16 mouse cellular contexts compared by ENCODE assay signal in genomic region chr11:114671147-114671546, GRCm38 (mm10). TPM values are rescaled to one million over a fixed set of nuclear protein-coding genes. Genes with fewer than 3 reads are reported as not detected.
DNase-seq lines count a peak whose midpoint lies in the region; ATAC-seq and TF ChIP-seq lines count a peak whose summit lies in the region.
"Had no signal": no experiment of that assay in that cellular context is flagged by ENCODE, and none has a peak within 500 bp of the region (broad histone marks: within the 10 kb centered on the region; RNA-seq: fewer than 3 reads in every experiment).

No protein-coding gene starts in this region.

- H3K4me2 ChIP-seq in heart, embryonic 15.5 days, result no peak overlapping the region
- no peak overlapping the region for H3K4me2 ChIP-seq in midbrain, embryonic 12.5 days (replicated peaks)
- H3K4me2 ChIP-seq in midbrain, postnatal 0 days (ENCODE audit: low read depth, low read length, poor library complexity, severe bottlenecking), result no peak overlapping the region

- ATAC-seq in heart, embryonic 15.5 days (replicated peaks; ENCODE audit: insufficient number of reproducible peaks, insufficient read depth, low FRiP score, low read depth), result no peak
- ATAC-seq in midbrain, embryonic 12.5 days (ENCODE audit: low FRiP score, low read depth), result no peak
- no peak for ATAC-seq in midbrain, postnatal 0 days (ENCODE audit: low FRiP score)
- no peak for ATAC-seq in erythroid progenitor cell, adult 5-6 weeks (replicated peaks; ENCODE audit: low FRiP score, poor library complexity, severe bottlenecking)
- ATAC-seq: CD4-positive, CD25-positive, alpha-beta regulatory T cell, adult 4 months; intestine, postnatal 0 days had no signal

- TF ChIP-seq CTCF in midbrain, postnatal 0 days (IDR thresholded peaks at IDR 0.05), result no peak

- DNase-seq in heart, adult 11 months, result no peak
- DNase-seq in midbrain, postnatal 0 days (ENCODE audit: low spot score), result no peak
- no peak for DNase-seq in embryonic facial prominence, embryonic 10.5 days (ENCODE audit: low spot score)
- DNase-seq in yolk sac, embryonic 10.5 days (ENCODE audit: low spot score), result peak; percentile 44
- DNase-seq: kidney, postnatal 36 days; layer of hippocampus, postnatal 36 days; left cerebral cortex, postnatal 4 days; right cerebral cortex, postnatal 14 days had no signal

- 85% methylated on average over 5 of the region's 5 CpGs for WGBS in heart, embryonic 15.5 days
- WGBS in midbrain, embryonic 12.5 days, result 91% methylated on average over 5 of the region's 5 CpGs
- 91% methylated on average over 5 of the region's 5 CpGs for WGBS in midbrain, postnatal 0 days
- 94% methylated on average over 5 of the region's 5 CpGs for WGBS in embryonic facial prominence, embryonic 10.5 days

- H3K9ac ChIP-seq in heart, embryonic 15.5 days, result no peak overlapping the region
- H3K9ac ChIP-seq in midbrain, embryonic 12.5 days (replicated peaks), result peak overlapping the region; percentile 94
- no peak overlapping the region for H3K9ac ChIP-seq in midbrain, postnatal 0 days (replicated peaks; ENCODE audit: low read length, poor library complexity, severe bottlenecking)
- H3K9ac ChIP-seq: lung, embryonic 15.5 days had no signal

- peaks cover 34% of the 10 kb centered on the region for H3K4me1 ChIP-seq in heart, embryonic 15.5 days (replicated peaks)
- H3K4me1 ChIP-seq in midbrain, embryonic 12.5 days, result peaks cover 38% of the 10 kb centered on the region
- peaks cover 11% of the 10 kb centered on the region for H3K4me1 ChIP-seq in midbrain, postnatal 0 days (ENCODE audit: insufficient read depth, low read length)
- H3K4me1 ChIP-seq in embryonic facial prominence, embryonic 10.5 days, result peaks cover 52% of the 10 kb centered on the region

- H3K27me3 ChIP-seq in heart, embryonic 15.5 days, result no peaks in the 10 kb centered on the region; the same call in 1 of the 2 replicates
- peaks cover 20% of the 10 kb centered on the region for H3K27me3 ChIP-seq in midbrain, embryonic 12.5 days
- H3K27me3 ChIP-seq in midbrain, postnatal 0 days (ENCODE audit: insufficient read depth, low read length), result no peaks in the 10 kb centered on the region; the same call in 1 of the 2 replicates
- H3K27me3 ChIP-seq in embryonic facial prominence, embryonic 10.5 days (replicated peaks; ENCODE audit: low read depth, poor library complexity, severe bottlenecking), result peaks cover 12% of the 10 kb centered on the region

- H3K36me3 ChIP-seq in heart, embryonic 15.5 days, result peaks cover 33% of the 10 kb centered on the region
- peaks cover 42% of the 10 kb centered on the region for H3K36me3 ChIP-seq in midbrain, embryonic 12.5 days
- H3K36me3 ChIP-seq in midbrain, postnatal 0 days (ENCODE audit: insufficient read depth, low read length), result peaks cover 35% of the 10 kb centered on the region
- H3K36me3 ChIP-seq in embryonic facial prominence, embryonic 10.5 days (replicated peaks), result peaks cover 50% of the 10 kb centered on the region

- 0 out of 2 replicates have a peak overlapping the region, but pooled peaks have one; percentile 90 for H3K4me3 ChIP-seq in heart, embryonic 15.5 days
- no peak overlapping the region for H3K4me3 ChIP-seq in midbrain, embryonic 12.5 days
- no peak overlapping the region for H3K4me3 ChIP-seq in midbrain, postnatal 0 days (ENCODE audit: low read depth, low read length)
- H3K4me3 ChIP-seq in embryonic facial prominence, embryonic 10.5 days, result peak overlapping the region; percentile 94; the same call in 1 of the 2 replicates

- H3K9me3 ChIP-seq in heart, embryonic 15.5 days (replicated peaks), result no peaks in the 10 kb centered on the region
- H3K9me3 ChIP-seq in midbrain, embryonic 12.5 days, result no peaks in the 10 kb centered on the region
- H3K9me3 ChIP-seq in midbrain, postnatal 0 days (ENCODE audit: low read length), result no peaks in the 10 kb centered on the region
- H3K9me3 ChIP-seq in embryonic facial prominence, embryonic 10.5 days, result no peaks in the 10 kb centered on the region
- H3K9me3 ChIP-seq: lung, embryonic 15.5 days had no signal

- no peak overlapping the region for H3K27ac ChIP-seq in heart, embryonic 15.5 days
- H3K27ac ChIP-seq in midbrain, embryonic 12.5 days (replicated peaks), result no peak overlapping the region
- no peak overlapping the region for H3K27ac ChIP-seq in midbrain, postnatal 0 days (ENCODE audit: low read depth, low read length)
- H3K27ac ChIP-seq in embryonic facial prominence, embryonic 10.5 days (replicated peaks), result no peak overlapping the region
- H3K27ac ChIP-seq: lung, embryonic 15.5 days had no signal

RNA-seq across cellular contexts. Expression of gene Rpl38, which starts 2.8 kb away (rescaled TPM):
- 553 and 775 TPM in 2 replicates for polyA plus RNA-seq in heart, embryonic 15.5 days (2015; fragmentation: Nextera tagmentation; extraction: Ambion mirVana)
- 839 and 864 TPM in 2 replicates for polyA plus RNA-seq in midbrain, embryonic 12.5 days (2016; fragmentation: Nextera tagmentation; extraction: Ambion mirVana)
- total RNA-seq in midbrain, postnatal 0 days (2014; rRNA removed), result 903 and 1,541 TPM in 2 replicates
- polyA plus RNA-seq in midbrain, postnatal 0 days (2015; fragmentation: Nextera tagmentation; extraction: Ambion mirVana), result 889 and 977 TPM in 2 replicates
- 1,047 and 1,098 TPM in 2 replicates for polyA plus RNA-seq in embryonic facial prominence, embryonic 10.5 days (2016; fragmentation: Nextera tagmentation; extraction: Ambion mirVana)
- total RNA-seq in erythroid progenitor cell, adult 5-6 weeks (2015; ENCODE audit: low replicate concordance), result 369 and 378 TPM in 2 replicates
- total RNA-seq in erythroid progenitor cell, adult 5-6 weeks (2017; ENCODE audit: low replicate concordance), result 367 and 731 TPM in 2 replicates

RNA-seq across cellular contexts. Expression of gene Ttyh2, which starts 4.1 kb away (rescaled TPM):
- polyA plus RNA-seq in heart, embryonic 15.5 days (2015; fragmentation: Nextera tagmentation; extraction: Ambion mirVana), result 9.3 and 11.6 TPM in 2 replicates
- polyA plus RNA-seq in midbrain, embryonic 12.5 days (2016; fragmentation: Nextera tagmentation; extraction: Ambion mirVana), result 12.3 and 15.1 TPM in 2 replicates
- total RNA-seq in midbrain, postnatal 0 days (2014; rRNA removed), result 42.8 and 58.2 TPM in 2 replicates
- 27.1 and 29.4 TPM in 2 replicates for polyA plus RNA-seq in midbrain, postnatal 0 days (2015; fragmentation: Nextera tagmentation; extraction: Ambion mirVana)
- 14.9 and 16.1 TPM in 2 replicates for polyA plus RNA-seq in embryonic facial prominence, embryonic 10.5 days (2016; fragmentation: Nextera tagmentation; extraction: Ambion mirVana)
- total RNA-seq in erythroid progenitor cell, adult 5-6 weeks (2015; ENCODE audit: low replicate concordance), result 1.3 and 1.8 TPM in 2 replicates
- 1.6 and 2.4 TPM in 2 replicates for total RNA-seq in erythroid progenitor cell, adult 5-6 weeks (2017; ENCODE audit: low replicate concordance)

RNA-seq across cellular contexts. Expression of gene Dnaic2, which starts 56.1 kb away (rescaled TPM):
- polyA plus RNA-seq in heart, embryonic 15.5 days (2015; fragmentation: Nextera tagmentation; extraction: Ambion mirVana), result 0.64 and 1.0 TPM in 2 replicates
- polyA plus RNA-seq in midbrain, embryonic 12.5 days (2016; fragmentation: Nextera tagmentation; extraction: Ambion mirVana), result 1.3 and 2.4 TPM in 2 replicates
- total RNA-seq in midbrain, postnatal 0 days (2014; rRNA removed), result 3.8 and 4.4 TPM in 2 replicates
- polyA plus RNA-seq in midbrain, postnatal 0 days (2015; fragmentation: Nextera tagmentation; extraction: Ambion mirVana), result 2.0 and 3.2 TPM in 2 replicates
- polyA plus RNA-seq in embryonic facial prominence, embryonic 10.5 days (2016; fragmentation: Nextera tagmentation; extraction: Ambion mirVana), result 1.7 and 1.8 TPM in 2 replicates
- not detected in 2 replicates for total RNA-seq in erythroid progenitor cell, adult 5-6 weeks (2015; ENCODE audit: low replicate concordance)
- total RNA-seq in erythroid progenitor cell, adult 5-6 weeks (2017; ENCODE audit: low replicate concordance), result not detected in 2 replicates
- total RNA-seq: granulocyte monocyte progenitor cell, adult 5-6 weeks; megakaryocyte progenitor cell, adult 5-6 weeks had no signal
- polyA plus RNA-seq: CD4-positive, CD25-positive, alpha-beta regulatory T cell, adult 4 months had no signal

Comparison
In these comparisons a context has a peak if more than half of its experiments do, and no peak if none do; other contexts are left out.
1. H3K4me3 ChIP-seq: peak in heart, embryonic 15.5 days (single experiment) and embryonic facial prominence, embryonic 10.5 days (single experiment); none in midbrain, embryonic 12.5 days (single experiment) and midbrain, postnatal 0 days (single experiment).